Mouse (Mus musculus): ENCODE results near the gene Olfr611. TPM values are rescaled to one million over a fixed set of nuclear protein-coding genes. Genes with fewer than 3 reads are reported as not detected.

Gene Olfr611
- not detected for total RNA-seq (2023)

DNA sequence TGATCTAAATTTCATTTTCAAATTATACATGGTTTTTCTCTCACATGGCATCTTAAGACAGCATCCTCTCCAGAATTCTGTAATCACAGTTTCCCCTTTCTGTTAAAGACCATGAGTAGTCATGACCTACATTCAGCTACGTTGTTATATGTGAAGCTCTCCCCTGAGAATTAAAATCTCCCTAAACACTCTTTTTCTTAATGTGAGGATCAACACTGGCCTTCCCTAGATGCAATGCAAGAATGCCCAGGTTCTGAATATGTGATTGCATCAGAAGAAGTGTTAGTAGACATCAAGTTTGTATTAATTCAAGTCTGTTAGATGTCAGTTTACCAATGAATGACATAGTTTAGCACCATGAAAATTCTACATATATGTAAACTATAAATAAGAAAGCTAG, at the start of gene Olfr611:
TSS of gene Olfr611 (minus strand) at position 101 of the 400 bp plus-strand sequence.

DNA sequence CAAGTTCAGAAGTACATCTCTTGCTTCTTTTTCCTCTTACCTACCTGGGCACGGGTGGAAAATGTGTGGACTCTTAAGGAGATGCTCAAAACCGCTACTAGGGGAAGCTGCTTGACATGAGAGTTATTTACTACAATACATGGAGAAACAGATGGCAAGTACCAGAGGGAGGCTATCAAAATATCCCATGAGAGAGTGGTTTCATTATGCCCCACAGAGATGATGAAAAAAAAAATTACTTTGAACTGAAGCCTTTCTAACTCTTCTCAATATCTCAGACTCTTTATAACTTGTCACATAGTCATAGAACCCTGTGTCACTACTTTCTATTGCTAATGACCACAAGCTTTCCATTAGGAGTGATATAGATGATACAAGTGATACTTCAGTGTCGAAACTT, 48.4 kb upstream of the Olfr611 start, which contains the start of gene Olfr616:
TSS of gene Olfr616 (minus strand) at position 101 of the 400 bp plus-strand sequence.

GRCm38 (mm10) chr7:103555779-103556178, 35.1 kb upstream of the Olfr611 start, which contains the start of gene Olfr615:
Gene Olfr615 (plus strand): TSS chr7:103556079.

GRCm38 (mm10) chr7:103547774-103548173, 27.1 kb upstream of the Olfr611 start, which contains the start of gene Olfr613:
Gene Olfr613 (plus strand): TSS chr7:103548074.

GRCm38 (mm10) chr7:103542617-103543016, 22.0 kb upstream of the Olfr611 start, which contains the start of gene Olfr612:
Gene Olfr612 (minus strand): TSS chr7:103542717.

DNA sequence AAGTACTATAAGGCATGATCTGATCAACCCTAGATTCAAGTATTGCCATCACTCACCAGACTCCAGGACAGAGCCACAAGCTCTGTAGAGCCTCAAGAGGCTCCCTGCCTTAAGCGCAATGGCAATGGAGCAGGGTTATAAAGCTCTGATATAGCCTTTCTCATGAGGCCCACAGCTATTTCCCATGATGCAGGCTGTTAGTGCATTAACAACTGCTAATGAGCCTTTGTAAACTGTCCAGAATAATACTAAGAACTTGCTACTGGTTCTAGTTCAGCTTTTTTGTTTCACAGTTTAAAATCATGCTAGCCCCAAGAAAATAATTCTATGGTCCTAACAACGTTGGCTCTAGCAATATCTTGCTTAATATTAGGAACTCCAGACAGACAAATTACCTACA, 8.6 kb downstream of the Olfr611 start, which contains the start of gene Olfr610:
TSS of gene Olfr610 (minus strand) at position 101 of the 400 bp plus-strand sequence.

DNA sequence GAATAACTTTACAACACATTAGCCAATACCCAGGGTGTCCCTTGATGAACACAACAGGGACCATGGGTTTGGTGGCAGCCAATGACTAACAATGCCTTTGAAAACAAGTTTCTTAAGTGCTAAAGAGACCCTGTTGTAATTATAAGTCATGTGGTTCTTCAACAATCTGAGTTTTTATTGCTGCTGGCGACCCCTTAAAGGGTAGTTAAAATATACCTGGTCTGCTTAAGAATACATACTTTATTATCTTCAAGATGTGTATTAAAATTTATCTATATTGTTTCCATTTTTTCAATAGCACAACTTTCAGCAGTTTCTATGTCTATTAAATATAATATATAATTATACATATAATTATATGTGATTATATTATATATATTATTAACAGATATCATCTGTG, 22.7 kb downstream of the Olfr611 start, which contains the start of gene Olfr609:
TSS of gene Olfr609 (minus strand) at position 101 of the 400 bp plus-strand sequence.

GRCm38 (mm10) chr7:103469577-103469976, 51.1 kb downstream of the Olfr611 start, which contains the start of gene Olfr608:
Gene Olfr608 (plus strand): TSS chr7:103469877.

Other genes with a start within 250 kb of the Olfr611 start
- gene Olfr596, start 215.2 kb downstream of the Olfr611 start, total RNA-seq (2023): not detected
- not detected for gene Olfr597, start 204.5 kb downstream of the Olfr611 start, total RNA-seq (2023)
- gene Olfr598, start 197.3 kb downstream of the Olfr611 start, total RNA-seq (2023): not detected
- gene Olfr599, start 184.9 kb downstream of the Olfr611 start, total RNA-seq (2023): not detected
- not detected for gene Olfr600, start 171.2 kb downstream of the Olfr611 start, total RNA-seq (2023)
- gene Olfr601, start 158.2 kb downstream of the Olfr611 start, total RNA-seq (2023): not detected
- not detected for gene Olfr603, start 134.7 kb downstream of the Olfr611 start, total RNA-seq (2023)
- gene Usp17lc, start 105.8 kb downstream of the Olfr611 start, total RNA-seq (2023): not detected
- gene Olfr605, start 75.4 kb downstream of the Olfr611 start, total RNA-seq (2023): not detected
- gene Olfr606, start 71.8 kb downstream of the Olfr611 start, total RNA-seq (2023): not detected
- gene Olfr607, start 56.7 kb downstream of the Olfr611 start, total RNA-seq (2023): not detected
- not detected for gene Olfr608, start 51.0 kb downstream of the Olfr611 start, total RNA-seq (2023)
- gene Olfr609, start 22.8 kb downstream of the Olfr611 start, total RNA-seq (2023): not detected
- not detected for gene Olfr610, start 8.7 kb downstream of the Olfr611 start, total RNA-seq (2023)
- gene Olfr612, start 21.9 kb upstream of the Olfr611 start, total RNA-seq (2023): not detected
- gene Olfr613, start 27.2 kb upstream of the Olfr611 start, total RNA-seq (2023): not detected
- gene Olfr615, start 35.2 kb upstream of the Olfr611 start, total RNA-seq (2023): not detected
- gene Olfr616, start 48.3 kb upstream of the Olfr611 start, total RNA-seq (2023): not detected
- not detected for gene Olfr617, start 52.2 kb upstream of the Olfr611 start, total RNA-seq (2023)
- not detected for gene Olfr618, start 69.3 kb upstream of the Olfr611 start, total RNA-seq (2023)
- gene Olfr619, start 79.7 kb upstream of the Olfr611 start, total RNA-seq (2023): not detected
- gene Olfr620, start 91.7 kb upstream of the Olfr611 start, total RNA-seq (2023): not detected
- not detected for gene Olfr622, start 121.9 kb upstream of the Olfr611 start, total RNA-seq (2023)
- not detected for gene Olfr623, start 142.9 kb upstream of the Olfr611 start, total RNA-seq (2023)
- gene Olfr624, start 150.3 kb upstream of the Olfr611 start, total RNA-seq (2023): not detected
- not detected for gene Olfr625-ps1, start 161.9 kb upstream of the Olfr611 start, total RNA-seq (2023)
- gene Olfr243, start 193.8 kb upstream of the Olfr611 start, total RNA-seq (2023): not detected
- gene Olfr628, start 209.5 kb upstream of the Olfr611 start, total RNA-seq (2023): not detected
- not detected for gene Olfr629, start 224.1 kb upstream of the Olfr611 start, total RNA-seq (2023)
- not detected for gene Olfr630, start 236.5 kb upstream of the Olfr611 start, total RNA-seq (2023)